Mouse (Mus musculus): ENCODE measurements around the gene Gm5478. TPM values are rescaled to one million over a fixed set of nuclear protein-coding genes. Genes with fewer than 3 reads are reported as not detected.

The Gm5478 gene
- polyA plus RNA-seq, 1 experiment from 2014 or later: not detected

Small RNA genes lying within 50 kb of the gene (microRNA-seq; reads per million reads assigned to microRNA genes)
- gene Gm44342 (not detected), gene Gm44383 (not detected), gene Gm44479 (not detected)

Other genes starting within 250 kb of the Gm5478 start
- gene Krt7, start 236.3 kb downstream of the Gm5478 start, polyA plus RNA-seq (2014; fragmentation: Nextera tagmentation; extraction: Ambion mirVana): 0.10 and 0.33 TPM in 2 replicates
- 0.19 and 0.40 TPM in 2 replicates for gene Krt87, start 208.6 kb downstream of the Gm5478 start, polyA plus RNA-seq (2014; fragmentation: Nextera tagmentation; extraction: Ambion mirVana)
- not detected in 2 replicates for gene Krt88, start 199.6 kb downstream of the Gm5478 start, polyA plus RNA-seq (2014; fragmentation: Nextera tagmentation; extraction: Ambion mirVana)
- gene Krt81, start 183.6 kb downstream of the Gm5478 start, polyA plus RNA-seq (2014; fragmentation: Nextera tagmentation; extraction: Ambion mirVana): 0.17 TPM in 1 of 2 replicates, not detected in the other
- not detected in 2 replicates for gene Krt86, start 173.9 kb downstream of the Gm5478 start, polyA plus RNA-seq (2014; fragmentation: Nextera tagmentation; extraction: Ambion mirVana)
- gene Krt83, start 155.9 kb downstream of the Gm5478 start, polyA plus RNA-seq (2014; fragmentation: Nextera tagmentation; extraction: Ambion mirVana): not detected in 2 replicates
- 0.29 TPM in 1 of 2 replicates, not detected in the other for gene Gm49425, start 130.1 kb downstream of the Gm5478 start, polyA plus RNA-seq (2014; fragmentation: Nextera tagmentation; extraction: Ambion mirVana)
- gene Krt84, start 114.6 kb downstream of the Gm5478 start, polyA plus RNA-seq (2014; fragmentation: Nextera tagmentation; extraction: Ambion mirVana): 0.11 TPM in 1 of 2 replicates, not detected in the other
- gene Krt82, start 96.7 kb downstream of the Gm5478 start, polyA plus RNA-seq (2014; fragmentation: Nextera tagmentation; extraction: Ambion mirVana): not detected in 2 replicates
- 0.13 TPM in 2 replicates for gene Krt90, start 84.4 kb downstream of the Gm5478 start, polyA plus RNA-seq (2014; fragmentation: Nextera tagmentation; extraction: Ambion mirVana)
- 0.08 TPM in 1 of 2 replicates, not detected in the other for gene Krt75, start 73.5 kb downstream of the Gm5478 start, polyA plus RNA-seq (2014; fragmentation: Nextera tagmentation; extraction: Ambion mirVana)
- not detected in 2 replicates for gene Gm5414, start 19.2 kb downstream of the Gm5478 start, polyA plus RNA-seq (2014; fragmentation: Nextera tagmentation; extraction: Ambion mirVana)
- not detected in 2 replicates for gene Krt6b, start 32.9 kb upstream of the Gm5478 start, polyA plus RNA-seq (2014; fragmentation: Nextera tagmentation; extraction: Ambion mirVana)
- gene Krt6a, start 46.9 kb upstream of the Gm5478 start, polyA plus RNA-seq (2014; fragmentation: Nextera tagmentation; extraction: Ambion mirVana): not detected in 2 replicates
- gene Krt5, start 65.5 kb upstream of the Gm5478 start, polyA plus RNA-seq (2014; fragmentation: Nextera tagmentation; extraction: Ambion mirVana): not detected in 2 replicates
- 0.27 and 0.48 TPM in 2 replicates for gene Krt71, start 95.7 kb upstream of the Gm5478 start, polyA plus RNA-seq (2014; fragmentation: Nextera tagmentation; extraction: Ambion mirVana)
- gene Krt72, start 139.1 kb upstream of the Gm5478 start, polyA plus RNA-seq (2014; fragmentation: Nextera tagmentation; extraction: Ambion mirVana): not detected in 2 replicates
- gene Krt73, start 155.0 kb upstream of the Gm5478 start, polyA plus RNA-seq (2014; fragmentation: Nextera tagmentation; extraction: Ambion mirVana): 0.36 TPM in 2 replicates
- not detected in 2 replicates for gene Krt2, start 170.8 kb upstream of the Gm5478 start, polyA plus RNA-seq (2014; fragmentation: Nextera tagmentation; extraction: Ambion mirVana)
- 8.3 and 12.3 TPM in 2 replicates for gene Krt1, start 203.4 kb upstream of the Gm5478 start, polyA plus RNA-seq (2014; fragmentation: Nextera tagmentation; extraction: Ambion mirVana)
- gene Krt77, start 222.3 kb upstream of the Gm5478 start, polyA plus RNA-seq (2014; fragmentation: Nextera tagmentation; extraction: Ambion mirVana): 0.24 and 0.44 TPM in 2 replicates
- not detected in 2 replicates for gene Krt76, start 245.5 kb upstream of the Gm5478 start, polyA plus RNA-seq (2014; fragmentation: Nextera tagmentation; extraction: Ambion mirVana)

Measured in neural tube, embryonic 14.5 days (tissue).